In the genomic region with DNA sequence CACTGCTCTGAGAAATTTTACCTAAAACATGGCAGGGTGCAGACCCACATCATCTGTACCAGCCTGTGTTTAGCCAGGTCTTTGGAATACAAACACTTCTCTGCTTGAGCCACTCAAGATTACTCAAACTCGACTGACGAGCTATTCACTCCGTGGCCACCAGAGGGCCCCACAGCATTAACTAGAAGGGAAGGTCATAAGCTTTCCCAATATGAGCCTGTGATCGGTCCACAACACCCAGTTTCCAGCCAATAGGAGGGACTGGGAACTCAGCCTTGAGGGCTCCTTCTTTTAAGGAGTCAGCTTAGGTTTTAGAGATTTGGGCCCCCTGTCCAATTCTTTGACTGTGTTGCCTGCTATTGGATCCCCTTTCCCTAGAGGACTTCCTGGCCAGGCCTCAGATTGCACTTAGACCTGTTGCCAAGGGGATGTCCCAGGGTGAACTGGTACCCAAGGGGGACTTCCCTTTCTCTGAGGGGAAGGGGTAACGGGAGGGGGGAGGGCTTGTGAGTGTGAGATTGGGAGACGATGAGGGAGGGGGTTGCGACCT, we compare ENCODE assay signal across 7 mouse cellular contexts. TPM values are rescaled to one million over a fixed set of nuclear protein-coding genes. Genes with fewer than 3 reads are reported as not detected.
A peak's percentile ranks its signal among the peaks of the same experiment; 100 is the strongest.
DNase-seq lines count a peak whose midpoint lies in the region; ATAC-seq and TF ChIP-seq lines count a peak whose summit lies in the region.

No protein-coding gene starts in this region.

- H3K4me3 ChIP-seq in gastrocnemius, adult 2 months, result peak overlapping the region; percentile 25; the same call in 1 of the 2 replicates
- H3K4me3 ChIP-seq in limb, embryonic 10.5 days, result no peak overlapping the region
- no peak overlapping the region for H3K4me3 ChIP-seq in midbrain, embryonic 15.5 days

- peak; percentile 100 for TF ChIP-seq CTCF in gastrocnemius, adult 2 months (IDR thresholded peaks at IDR 0.05)

- no peaks in the 10 kb centered on the region for H3K36me3 ChIP-seq in limb, embryonic 10.5 days
- no peaks in the 10 kb centered on the region for H3K36me3 ChIP-seq in midbrain, embryonic 15.5 days (replicated peaks)

- no peak overlapping the region for H3K9ac ChIP-seq in midbrain, embryonic 15.5 days

- ATAC-seq in midbrain, embryonic 15.5 days (replicated peaks), result peak; percentile 52; the same call in 1 of the 2 replicates

- H3K27ac ChIP-seq in gastrocnemius, adult 2 months, result peak overlapping the region; percentile 58
- H3K27ac ChIP-seq in limb, embryonic 10.5 days, result no peak overlapping the region
- no peak overlapping the region for H3K27ac ChIP-seq in midbrain, embryonic 15.5 days

- H3K4me2 ChIP-seq in midbrain, embryonic 15.5 days, result no peak overlapping the region

- no peaks in the 10 kb centered on the region for H3K27me3 ChIP-seq in limb, embryonic 10.5 days (ENCODE audit: low read depth, poor library complexity, severe bottlenecking)
- no peaks in the 10 kb centered on the region for H3K27me3 ChIP-seq in midbrain, embryonic 15.5 days (replicated peaks)

- no peaks in the 10 kb centered on the region for H3K9me3 ChIP-seq in limb, embryonic 10.5 days (replicated peaks)
- no peaks in the 10 kb centered on the region for H3K9me3 ChIP-seq in midbrain, embryonic 15.5 days

- intact Hi-C loops in gastrocnemius, adult 2 months (cut with DNase I), result loop anchor here (1.0 kb wide), 2 partner anchors 46 to 60 kb away; no protein-coding TSS in a partner anchor

- peak; percentile 61 for DNase-seq in WW6 (ENCODE audit: low read depth, low spot score)
- DNase-seq in cerebellum, postnatal 25 days, result peak; percentile 65 to 81
- peak; percentile 89 for DNase-seq in gastrocnemius, adult 2 months
- DNase-seq in kidney, adult 18-20 months, result peak; percentile 93
- peak; percentile 87 for DNase-seq in limb, embryonic 10.5 days (ENCODE audit: low spot score)
- peak; percentile 76 to 92 for DNase-seq in spleen, adult 18-20 months

- no peaks in the 10 kb centered on the region for H3K4me1 ChIP-seq in limb, embryonic 10.5 days
- H3K4me1 ChIP-seq in midbrain, embryonic 15.5 days, result no peaks in the 10 kb centered on the region

- 37% methylated on average over 7 of the region's 7 CpGs for WGBS in limb, embryonic 10.5 days
- 36% methylated on average over 7 of the region's 7 CpGs for WGBS in midbrain, embryonic 15.5 days

RNA-seq across cellular contexts. Expression of gene S100a10, which starts 7.7 kb away (rescaled TPM):
- 10 to 100 TPM; 29.0 to 61.7 TPM for total RNA-seq in gastrocnemius, adult 2 months (2021)
- 74.9 and 78.4 TPM in 2 replicates for polyA plus RNA-seq in limb, embryonic 10.5 days (2016; fragmentation: Nextera tagmentation; extraction: Ambion mirVana)
- 90.5 and 102 TPM in 2 replicates for polyA plus RNA-seq in midbrain, embryonic 15.5 days (2015; fragmentation: Nextera tagmentation; extraction: Ambion mirVana)

RNA-seq across cellular contexts. Expression of gene S100a11, which starts 26.9 kb away (rescaled TPM):
- total RNA-seq in gastrocnemius, adult 2 months (2021), result 10 to 100 TPM; 27.0 to 48.3 TPM
- polyA plus RNA-seq in limb, embryonic 10.5 days (2016; fragmentation: Nextera tagmentation; extraction: Ambion mirVana), result 241 and 293 TPM in 2 replicates
- polyA plus RNA-seq in midbrain, embryonic 15.5 days (2015; fragmentation: Nextera tagmentation; extraction: Ambion mirVana), result 158 and 167 TPM in 2 replicates
